Mouse (Mus musculus): ENCODE data around the gene Rasgef1c.

Gene Rasgef1c

DNA sequence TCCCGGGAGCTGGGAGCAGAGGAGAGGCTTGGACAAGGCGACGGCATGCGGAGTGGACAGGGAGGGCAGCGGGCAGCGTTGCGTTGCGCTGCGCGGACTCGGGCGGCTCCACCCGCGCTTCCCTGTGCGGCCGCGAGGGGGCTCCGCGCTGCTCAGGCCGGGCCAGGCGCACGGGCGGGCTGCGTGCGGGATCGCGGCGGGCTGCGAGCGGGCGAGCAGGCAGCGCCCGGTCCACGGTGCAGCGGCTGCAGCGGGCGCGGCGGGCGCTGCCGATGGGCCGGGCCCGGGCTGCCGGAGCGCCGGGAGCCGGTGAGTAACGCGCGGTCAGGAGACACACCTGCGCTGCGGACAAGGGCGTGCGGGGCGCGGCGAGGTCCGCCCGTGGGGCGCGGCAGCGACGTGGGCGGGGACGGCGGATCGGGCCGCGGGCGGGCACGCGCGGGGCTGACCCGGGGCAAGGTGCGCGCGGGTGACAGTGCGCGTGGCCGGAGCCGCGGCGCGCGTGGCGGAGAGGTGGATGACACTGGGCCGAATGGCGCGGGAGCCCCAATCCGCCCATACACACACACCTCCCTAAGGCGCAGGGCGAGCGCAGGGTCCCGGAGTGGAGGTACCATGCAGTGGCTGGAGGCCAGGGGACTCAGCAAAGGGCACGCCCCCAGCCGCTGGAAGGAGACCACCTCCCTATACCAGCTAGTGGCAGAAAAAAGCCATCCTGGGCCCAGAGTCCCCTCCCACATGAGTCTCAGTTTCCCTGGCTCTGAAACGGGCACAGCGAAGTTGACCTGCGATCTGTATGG lies at the start of gene Rasgef1c:
Gene Rasgef1c (plus strand): TSS at position 177 of the 800 bp plus-strand sequence.
- peak; percentile 21 to 44 for DNase-seq (ENCODE audit: low read depth in 2 of 2, low spot score in 2 of 2)

DNA sequence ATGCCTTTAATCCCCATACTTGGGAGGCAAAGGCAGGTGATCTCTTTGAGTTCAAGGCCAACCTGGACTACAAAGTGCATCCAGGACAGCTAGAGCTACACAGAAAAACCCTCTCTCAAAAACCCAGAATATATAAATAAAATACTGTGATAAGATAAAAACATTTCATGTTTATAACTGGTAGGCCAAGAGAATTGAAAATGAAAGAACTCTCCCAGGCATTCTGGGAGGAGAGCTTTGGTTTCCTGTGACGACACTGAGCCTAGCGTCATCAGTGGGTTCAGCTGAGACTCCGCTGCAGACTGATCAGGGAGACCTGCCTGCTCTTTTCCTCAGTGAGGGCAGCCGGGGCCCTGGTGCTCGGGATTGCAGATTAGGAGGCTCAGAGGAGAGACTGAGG lies 46.5 kb upstream of the Rasgef1c start:
- peak in 1 of 2 experiments; percentile 28 for DNase-seq (ENCODE audit: low read depth in 2 of 2, low spot score in 2 of 2)

DNA sequence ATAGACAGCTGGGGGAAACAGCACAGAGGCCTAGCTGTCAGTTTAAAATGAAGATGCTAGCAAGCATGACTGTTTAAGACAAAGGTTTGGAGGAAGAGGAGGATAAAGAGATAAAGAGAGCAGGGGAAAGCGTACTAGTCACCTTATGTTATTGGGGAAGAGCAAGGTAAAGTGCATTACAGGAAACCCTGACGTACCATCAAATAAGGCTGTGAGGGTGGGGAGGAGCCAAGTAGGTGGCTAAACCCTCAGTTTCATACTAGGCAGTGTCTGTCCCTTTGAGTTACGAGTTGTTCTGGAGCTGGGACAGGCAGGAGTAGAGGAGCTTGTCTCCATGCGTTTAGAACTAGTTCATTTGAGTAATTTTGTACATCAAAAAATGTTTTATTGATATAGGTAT lies 40.5 kb upstream of the Rasgef1c start:
- no peak for DNase-seq (ENCODE audit: low read depth in 2 of 2, low spot score in 2 of 2)

GRCm38 (mm10) chr11:49863926-49864325 lies 37.7 kb upstream of the Rasgef1c start:
- DNase-seq (ENCODE audit: low read depth in 2 of 2, low spot score in 2 of 2), result no peak

- no peak for DNase-seq (ENCODE audit: low read depth in 2 of 2, low spot score in 2 of 2)
Observed at GRCm38 (mm10) chr11:49867320-49867719, 34.3 kb upstream of the Rasgef1c start.

- DNase-seq (ENCODE audit: low read depth in 2 of 2, low spot score in 2 of 2), result peak; percentile 40 to 45
Observed at GRCm38 (mm10) chr11:49869762-49870161, 31.9 kb upstream of the Rasgef1c start.

- DNase-seq (ENCODE audit: low read depth in 2 of 2, low spot score in 2 of 2), result peak in 1 of 2 experiments; percentile 12
Observed at GRCm38 (mm10) chr11:49871914-49872313, 29.7 kb upstream of the Rasgef1c start.

GRCm38 (mm10) chr11:49872779-49873178 lies 28.9 kb upstream of the Rasgef1c start:
- DNase-seq (ENCODE audit: low read depth in 2 of 2, low spot score in 2 of 2), result no peak

GRCm38 (mm10) chr11:49876948-49877817 lies 24.5 kb upstream of the Rasgef1c start:
- DNase-seq (ENCODE audit: low read depth in 2 of 2, low spot score in 2 of 2), result no peak

DNA sequence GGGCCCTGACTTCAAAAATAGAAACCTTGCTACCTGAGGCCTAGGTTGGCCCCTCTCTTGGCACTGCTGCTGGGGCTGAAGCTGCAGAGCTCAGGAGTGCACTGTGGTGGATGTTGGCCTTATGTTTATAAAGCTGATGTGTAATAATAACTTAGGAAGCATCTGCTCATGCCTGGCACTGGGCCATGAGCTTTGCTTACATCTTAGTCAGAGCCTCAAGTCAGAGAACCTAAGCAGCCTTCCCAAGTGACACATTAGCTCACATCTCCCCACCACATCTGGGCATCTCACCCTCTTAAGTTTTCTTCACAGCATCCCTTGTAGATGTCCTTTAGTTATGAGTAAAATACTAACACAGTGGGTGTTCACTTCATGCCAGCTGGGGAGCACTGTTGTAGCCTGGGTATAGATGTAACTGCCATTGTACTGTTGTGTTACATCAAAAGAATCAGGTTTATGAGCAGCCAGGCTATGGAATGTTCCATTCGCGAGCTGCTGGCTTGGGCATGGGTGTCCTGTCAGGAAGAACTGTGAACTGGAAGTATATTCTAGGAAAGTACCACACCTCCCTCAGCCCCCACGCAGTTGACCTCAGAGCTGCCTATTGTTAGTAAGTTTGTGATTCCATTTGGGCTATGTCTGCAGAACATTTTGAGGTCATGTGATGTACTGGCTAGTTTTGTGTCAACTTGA lies 21.5 kb upstream of the Rasgef1c start:
- DNase-seq (ENCODE audit: low read depth in 2 of 2, low spot score in 2 of 2), result no peak

DNA sequence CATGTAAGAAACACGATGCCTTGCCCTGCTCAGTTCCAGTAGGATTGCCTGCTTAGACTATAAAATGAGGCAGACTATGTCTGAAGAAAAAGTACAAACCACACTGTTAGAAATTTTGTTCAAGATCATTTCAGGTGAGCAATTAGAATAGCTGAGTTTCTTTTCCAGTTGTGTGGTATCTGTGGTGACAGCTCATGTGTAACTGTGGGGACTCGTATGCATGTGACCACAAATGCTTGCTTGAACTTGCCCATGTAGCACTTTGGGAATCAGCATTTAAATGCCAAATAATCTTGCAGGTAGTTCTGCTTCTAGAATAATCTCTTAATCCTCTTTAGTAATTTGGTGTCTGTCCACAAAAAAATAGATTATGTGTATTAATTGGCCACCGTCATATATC lies 18.2 kb upstream of the Rasgef1c start:
- no peak for DNase-seq (ENCODE audit: low read depth in 2 of 2, low spot score in 2 of 2)

- no peak for DNase-seq (ENCODE audit: low read depth in 2 of 2, low spot score in 2 of 2)
Observed at GRCm38 (mm10) chr11:49888469-49888868, 13.2 kb upstream of the Rasgef1c start.

GRCm38 (mm10) chr11:49891993-49892392 lies 9.6 kb upstream of the Rasgef1c start:
- DNase-seq (ENCODE audit: low read depth in 2 of 2, low spot score in 2 of 2), result no peak

DNA sequence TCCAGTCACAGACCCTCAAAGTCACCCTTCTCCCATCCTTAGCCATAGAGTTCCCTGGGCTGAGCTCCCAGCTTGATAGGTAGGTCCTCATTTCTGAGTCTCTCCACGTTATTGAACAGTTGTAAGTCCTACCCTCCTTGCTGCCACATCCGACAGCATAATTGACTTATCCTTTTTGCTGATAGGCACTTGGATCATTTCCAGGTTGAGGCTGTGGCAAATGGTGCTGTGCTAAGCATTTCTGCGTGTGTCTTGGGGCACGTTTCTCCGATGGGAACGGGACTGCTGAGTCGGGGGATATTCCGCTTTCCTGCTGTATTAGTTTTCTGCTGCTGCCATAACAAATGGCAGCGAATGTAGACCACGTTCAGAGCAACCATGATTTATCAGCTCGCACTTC lies 7.8 kb upstream of the Rasgef1c start:
- no peak for DNase-seq (ENCODE audit: low read depth in 2 of 2, low spot score in 2 of 2)

GRCm38 (mm10) chr11:49895966-49896590 lies 5.6 kb upstream of the Rasgef1c start:
- no peak for DNase-seq (ENCODE audit: low read depth in 2 of 2, low spot score in 2 of 2)

GRCm38 (mm10) chr11:49900043-49900442 lies 1.6 kb upstream of the Rasgef1c start:
- DNase-seq (ENCODE audit: low read depth in 2 of 2, low spot score in 2 of 2), result no peak

DNA sequence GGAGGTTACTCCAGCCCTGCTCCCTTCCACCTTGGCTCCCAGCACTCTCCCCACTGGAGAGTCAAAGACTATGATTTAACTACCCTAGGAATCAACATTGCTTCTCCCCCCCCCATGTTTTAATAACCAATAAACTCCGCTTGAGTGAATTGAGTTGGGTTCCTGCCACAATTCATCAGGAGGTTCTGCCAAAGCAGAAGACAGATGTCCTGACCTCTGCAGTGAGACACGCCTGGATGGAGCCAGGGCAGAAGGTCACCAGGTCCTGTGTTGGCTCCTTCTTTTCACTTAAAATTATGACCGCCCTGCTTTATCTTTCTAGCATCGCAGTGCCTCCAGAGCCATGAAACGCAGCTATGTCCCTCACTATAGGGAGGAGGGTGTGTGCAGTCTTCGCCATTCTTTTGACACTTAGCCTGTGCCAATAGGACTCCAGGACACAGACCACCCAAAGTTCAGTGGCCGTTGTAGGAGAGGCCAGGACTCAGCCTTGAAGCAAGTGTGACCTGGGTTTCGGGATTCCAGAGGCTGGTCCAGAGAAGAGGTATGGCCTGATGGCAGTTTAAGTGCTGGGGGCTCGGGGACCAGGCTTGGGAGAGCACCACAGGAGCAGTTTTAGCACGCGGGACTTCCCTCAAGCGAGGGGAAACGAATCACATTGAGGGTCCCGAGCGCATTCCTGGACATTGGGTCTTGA lies 525 bp upstream of the Rasgef1c start:
- no peak for DNase-seq (ENCODE audit: low read depth in 2 of 2, low spot score in 2 of 2)

GRCm38 (mm10) chr11:49903333-49903732 lies 1.7 kb downstream of the Rasgef1c start:
- DNase-seq (ENCODE audit: low read depth in 2 of 2, low spot score in 2 of 2), result peak; percentile 24 to 53

DNA sequence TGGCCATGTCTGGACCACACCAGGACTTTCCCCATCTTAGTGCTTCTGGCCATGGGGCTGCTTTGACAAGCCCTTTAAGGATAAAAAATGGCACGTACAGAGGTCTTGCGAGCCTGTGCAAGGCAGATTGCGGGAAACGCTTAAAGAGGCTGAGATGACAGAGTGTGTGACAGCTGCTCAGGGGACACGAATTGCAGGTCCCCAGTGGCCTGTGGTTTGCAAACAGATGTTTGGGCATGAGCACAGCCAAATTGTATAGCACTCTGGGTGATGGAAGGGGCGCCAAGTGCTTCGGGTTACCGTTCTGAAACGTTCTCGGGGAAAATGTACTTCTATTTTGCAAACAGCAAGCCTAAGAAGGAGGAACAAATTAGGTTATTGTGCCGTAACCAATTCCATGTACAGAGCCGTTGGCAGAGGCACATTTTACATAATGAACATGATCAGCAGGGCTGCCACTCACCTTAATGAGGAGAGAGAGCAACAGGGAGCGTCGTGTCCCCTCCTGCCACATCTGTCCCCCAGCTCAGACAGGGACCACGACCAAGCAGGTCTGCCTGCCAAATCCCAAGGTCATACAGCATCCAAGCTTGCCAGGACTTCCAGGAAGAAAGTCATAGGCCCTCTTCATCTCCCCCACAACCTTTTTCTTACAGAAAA lies 17.0 kb downstream of the Rasgef1c start:
- DNase-seq (ENCODE audit: low read depth in 2 of 2, low spot score in 2 of 2), result no peak

GRCm38 (mm10) chr11:49919304-49919703 lies 17.7 kb downstream of the Rasgef1c start:
- DNase-seq (ENCODE audit: low read depth in 2 of 2, low spot score in 2 of 2), result no peak

All from CD8-positive naive resting alpha-beta T cell, adult 2 months (primary cell).